Mouse (Mus musculus) myocyte (in vitro differentiated cells): ENCODE measurements around the gene Frmpd3.

Experiments
- CEBPB ChIP-seq: IDR thresholded peaks from 2 replicates; pipeline ENCODE4 v1.6.1; 2011; ENCODE audit warnings: mild to moderate bottlenecking, moderate library complexity; ENCODE audit not compliant: poor library complexity, insufficient read depth, severe bottlenecking
- E2F4 ChIP-seq: IDR thresholded peaks from one replicate; pipeline ENCODE4 v1.6.1; 2011; ENCODE audit warnings: mild to moderate bottlenecking, control low read depth, moderate library complexity; ENCODE audit not compliant: insufficient read depth
- POLR2A ChIP-seq: IDR thresholded peaks from one replicate; pipeline ENCODE4 v1.6.1; 2011; ENCODE audit warnings: low read depth, mild to moderate bottlenecking, control low read depth, moderate library complexity; ENCODE audit not compliant: insufficient read length
- USF1 ChIP-seq: IDR thresholded peaks from one replicate; pipeline ENCODE4 v1.6.1; 2011; ENCODE audit warnings: low read depth, mild to moderate bottlenecking, control low read depth, moderate library complexity

DNA sequence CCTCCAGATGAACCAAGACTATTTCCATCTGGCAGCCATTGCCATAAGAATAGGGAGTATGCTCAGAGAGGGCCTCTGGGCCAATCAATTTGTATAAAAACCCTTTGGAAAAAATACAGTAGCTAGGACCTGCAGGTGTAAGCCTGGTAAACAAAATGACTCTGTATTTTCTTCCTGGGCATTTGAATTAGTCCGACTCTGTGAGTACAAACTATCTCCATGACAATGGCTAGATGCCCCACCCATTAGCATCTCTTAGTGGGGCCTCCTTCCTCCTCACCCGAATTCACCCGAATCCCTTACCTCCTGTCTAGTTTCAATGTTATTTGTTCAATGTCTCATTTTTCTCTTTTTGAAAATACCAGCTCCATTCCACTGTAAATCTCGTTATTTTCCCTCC is 24.1 kb upstream of the Frmpd3 start:
- TF ChIP-seq POLR2A (no peak), USF1 (no peak), E2F4 (no peak), CEBPB (no peak)
